Mouse (Mus musculus) hindbrain, postnatal 0 days (tissue): Measurements from ENCODE around the gene Wrb. TPM values are rescaled to one million over a fixed set of nuclear protein-coding genes. Genes with fewer than 3 reads are reported as not detected.

ENCODE experiments used
- ATAC-seq: fragments of 200-750 bp; cut with Nextera tagmentation; 2 replicates; pipeline ENCODE4 v1.8.0; 2017; ENCODE audit warnings: mild to moderate bottlenecking, moderate TSS enrichment, moderate library complexity
- DNase-seq: peaks from one replicate; pipeline ENCODE4 v3.0.0-alpha.2; 2015; ENCODE audit warnings: low spot score
- H3K27ac ChIP-seq: fragments of 300-500 bp; sonication (generic); 2 replicates; pipeline ENCODE4 v1.5.1; 2014; ENCODE audit warnings: mild to moderate bottlenecking
- H3K27me3 ChIP-seq: fragments of 300-500 bp; sonication (generic); 2 replicates; pipeline ENCODE4 v1.6.1; 2014; ENCODE audit warnings: low read length, mixed read lengths; ENCODE audit not compliant: insufficient read depth
- H3K36me3 ChIP-seq: fragments of 300-500 bp; sonication (generic); 2 replicates; pipeline ENCODE4 v1.6.1; 2014; ENCODE audit warnings: low read length, mixed read lengths; ENCODE audit not compliant: insufficient read depth
- H3K4me1 ChIP-seq: fragments of 300-500 bp; sonication (generic); 2 replicates; pipeline ENCODE4 v1.6.1; 2014; ENCODE audit warnings: antibody characterized with exemption, low read length, mixed read lengths; ENCODE audit not compliant: insufficient read depth
- H3K4me2 ChIP-seq: fragments of 300-500 bp; sonication (generic); 2 replicates; pipeline ENCODE4 v1.6.1; 2014; ENCODE audit warnings: low read depth, mild to moderate bottlenecking, low read length, moderate library complexity, mixed read lengths
- H3K4me3 ChIP-seq: fragments of 300-500 bp; sonication (generic); 2 replicates; pipeline ENCODE4 v1.5.1; 2014; ENCODE audit warnings: low read length
- H3K9ac ChIP-seq: fragments of 300-500 bp; sonication (generic); replicated peaks from 2 replicates; pipeline ENCODE4 v1.6.1; 2014; ENCODE audit warnings: mild to moderate bottlenecking, low read length, moderate library complexity, mixed read lengths
- H3K9me3 ChIP-seq: fragments of 300-500 bp; sonication (generic); 2 replicates; pipeline ENCODE4 v1.6.1; 2016; ENCODE audit warnings: low read length, mixed read lengths
- CTCF ChIP-seq: IDR thresholded peaks from 2 replicates; pipeline ENCODE4 v1.5.1; 2016; ENCODE audit warnings: antibody characterized with exemption, control low read depth, low read depth
- WGBS: fragments of 180-500 bp; shearing (Covaris S2); extraction: QIAGEN DNeasy Blood & Tissue Kit; methylation state at CpG from one replicate; pipeline ENCODE4 v1.1.7; 2014; 5-methylcytosine and 5-hydroxymethylcytosine counted together
- polyA plus RNA-seq: library from polyadenylated mRNA; unstranded; fragments of >200 nt; fragmentation: Nextera tagmentation; extraction: Ambion mirVana; gene quantifications from 2 replicates; pipeline ENCODE4 v1.2.1, GENCODE M21; 2015
- total RNA-seq: library from RNA; depleted of rRNA; stranded (reverse); fragments of >200 nt; gene quantifications from 2 replicates; pipeline ENCODE4 v1.2.3, GENCODE M21; 2014

The Wrb gene
- total and polyA plus RNA-seq, 2 experiments from 2014 or later = 154 to 196 TPM

DNA sequence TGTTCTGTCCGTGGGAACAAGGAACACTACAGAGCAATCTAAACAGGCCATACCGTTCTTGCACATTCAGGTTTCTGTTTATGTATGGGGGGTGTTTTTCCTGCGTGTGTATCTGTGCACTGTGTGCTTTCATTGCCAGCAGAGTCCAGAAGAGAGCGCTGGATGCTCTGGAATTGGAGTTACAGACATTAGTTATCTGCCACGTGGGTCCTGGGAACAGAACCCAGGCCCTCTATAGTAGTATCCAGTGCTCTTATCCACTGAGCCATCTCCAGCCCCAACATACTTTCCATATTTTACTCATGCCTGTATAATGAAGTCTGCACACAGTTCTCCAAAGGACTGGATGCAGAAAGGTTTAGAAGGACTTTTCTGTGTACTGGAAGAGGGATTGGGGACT is 607 bp downstream of the Wrb start:
- Histone ChIP-seq H3K4me3 (peak overlapping the region; percentile 88), H3K4me1 (0 out of 2 replicates have a peak, but pooled peaks cover 7% of the 10 kb centered on the region), H3K36me3 (no peaks in the 10 kb centered on the region), H3K9me3 (no peaks in the 10 kb centered on the region), H3K4me2 (peak overlapping the region; percentile 84), H3K27ac (peak overlapping the region; percentile 76), H3K27me3 (no peaks in the 10 kb centered on the region), H3K9ac (peak overlapping the region; percentile 75)
- DNase-seq (peak; percentile 34), ATAC-seq (peak; percentile 9; the same call in 1 of the 2 replicates)
- TF ChIP-seq CTCF = no peak; the same call in 1 of the 2 replicates
- 0% methylated on average over 5 of the region's 5 CpGs for WGBS

GRCm38 (mm10) chr16:96148834-96149233 is 3.6 kb downstream of the Wrb start:
- no peaks in the 10 kb centered on the region for H3K27me3 ChIP-seq
- no peaks in the 10 kb centered on the region for H3K9me3 ChIP-seq
- WGBS = 82% methylated on average over 6 of the region's 6 CpGs
- no peak overlapping the region for H3K4me3 ChIP-seq
- peaks cover 16% of the 10 kb centered on the region; the same call in 1 of the 2 replicates for H3K36me3 ChIP-seq
- no peak for DNase-seq
- no peak for ATAC-seq
- no peak for TF ChIP-seq CTCF
- no peak overlapping the region for H3K9ac ChIP-seq
- no peak overlapping the region for H3K27ac ChIP-seq
- H3K4me2 ChIP-seq = no peak overlapping the region
- 0 out of 2 replicates have a peak, but pooled peaks cover 7% of the 10 kb centered on the region for H3K4me1 ChIP-seq

DNA sequence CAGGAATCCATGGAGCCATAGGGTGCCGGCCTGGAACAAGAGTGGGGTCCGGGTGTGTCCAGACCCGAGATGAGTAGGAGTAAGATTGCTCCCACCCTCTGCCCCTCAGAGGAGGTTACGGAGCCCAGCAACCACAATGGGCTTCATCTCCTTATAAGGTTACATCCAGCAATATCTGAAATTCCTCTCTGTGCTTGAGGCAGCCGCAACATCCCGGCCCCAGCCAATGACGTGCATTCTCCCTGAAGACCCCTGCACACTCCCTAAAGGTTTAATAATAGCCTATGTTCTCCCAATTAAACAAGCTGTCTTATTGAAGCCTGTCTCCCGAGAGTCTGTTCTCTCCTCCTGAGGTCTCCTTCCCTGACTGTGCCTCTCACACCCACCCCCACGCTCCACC is 4.1 kb downstream of the Wrb start:
- peaks cover 16% of the 10 kb centered on the region; the same call in 1 of the 2 replicates for H3K36me3 ChIP-seq

DNA sequence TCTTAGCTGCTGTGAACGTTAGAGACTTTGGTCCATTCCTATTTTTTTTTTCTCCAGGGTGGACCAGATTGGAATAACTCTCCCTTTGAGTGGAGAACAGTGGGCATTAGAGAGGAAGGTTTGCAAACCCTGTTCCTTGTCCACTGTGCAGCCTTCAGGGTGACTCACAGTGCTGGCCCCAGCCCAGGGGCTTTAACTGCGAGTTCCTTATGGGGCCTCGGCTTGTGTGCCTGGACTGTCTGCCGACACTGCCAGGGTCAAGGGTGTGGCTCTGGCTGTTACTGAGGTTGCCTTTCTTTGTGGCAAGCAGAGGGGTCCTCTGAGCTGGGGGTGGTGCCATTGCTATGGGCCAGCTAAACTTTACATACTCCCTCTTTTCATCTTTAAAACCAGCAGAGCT is 5.8 kb downstream of the Wrb start:
- no peak overlapping the region for H3K4me2 ChIP-seq
- no peak overlapping the region for H3K4me3 ChIP-seq
- no peak overlapping the region for H3K27ac ChIP-seq
- peaks cover 16% of the 10 kb centered on the region; the same call in 1 of the 2 replicates for H3K36me3 ChIP-seq
- H3K27me3 ChIP-seq = no peaks in the 10 kb centered on the region
- 65% methylated on average over 4 of the region's 4 CpGs for WGBS
- H3K9ac ChIP-seq = no peak overlapping the region
- DNase-seq (no peak), ATAC-seq (no peak)
- 0 out of 2 replicates have a peak, but pooled peaks cover 6% of the 10 kb centered on the region for H3K4me1 ChIP-seq
- no peak for TF ChIP-seq CTCF
- no peaks in the 10 kb centered on the region for H3K9me3 ChIP-seq

More for the DNA sequence above, 4.1 kb downstream of the Wrb start:
- 0 out of 2 replicates have a peak, but pooled peaks cover 7% of the 10 kb centered on the region for H3K4me1 ChIP-seq
- H3K4me3 ChIP-seq = no peak overlapping the region
- no peak for TF ChIP-seq CTCF
- no peaks in the 10 kb centered on the region for H3K9me3 ChIP-seq
- 79% methylated on average over 9 of the region's 9 CpGs for WGBS
- H3K4me2 ChIP-seq = no peak overlapping the region
- DNase-seq = no peak
- H3K9ac ChIP-seq = 0 out of 2 replicates have a peak overlapping the region, but pooled peaks have one; percentile 24
- ATAC-seq = no peak
- no peaks in the 10 kb centered on the region for H3K27me3 ChIP-seq
- no peak overlapping the region for H3K27ac ChIP-seq

- no peak overlapping the region for H3K27ac ChIP-seq
- H3K9ac ChIP-seq = no peak overlapping the region
- TF ChIP-seq CTCF = peak; percentile 94
- peaks cover 16% of the 10 kb centered on the region; the same call in 1 of the 2 replicates for H3K36me3 ChIP-seq
- H3K4me3 ChIP-seq = no peak overlapping the region
- H3K9me3 ChIP-seq = no peaks in the 10 kb centered on the region
- H3K4me1 ChIP-seq = 0 out of 2 replicates have a peak, but pooled peaks cover under 1% of the 10 kb centered on the region
- H3K4me2 ChIP-seq = no peak overlapping the region
- DNase-seq (peak; percentile 79), ATAC-seq (peak; percentile 61)
- 18% methylated on average over 9 of the region's 9 CpGs for WGBS
- no peaks in the 10 kb centered on the region for H3K27me3 ChIP-seq
Observed at GRCm38 (mm10) chr16:96151551-96151950, 6.3 kb downstream of the Wrb start.

DNA sequence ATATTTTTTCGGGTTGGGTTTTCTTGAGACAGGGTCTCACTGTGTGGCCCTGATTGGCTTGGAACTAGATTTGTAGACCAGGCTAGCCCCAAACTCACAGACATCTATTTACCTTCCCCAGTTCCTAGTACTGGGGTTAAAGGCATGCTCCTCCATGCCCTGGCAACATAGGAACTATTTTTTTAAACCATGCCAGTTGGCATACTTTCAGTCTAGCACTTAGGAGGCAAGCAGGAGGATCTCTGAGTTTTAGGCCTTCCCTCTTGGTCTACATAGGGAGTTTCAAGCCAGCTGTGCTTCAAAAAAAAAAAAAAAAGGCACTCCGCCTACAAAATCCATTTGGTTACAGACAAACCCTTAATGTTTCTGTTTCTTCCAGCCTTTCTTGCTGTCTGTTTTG is 9.3 kb downstream of the Wrb start:
- ATAC-seq = no peak
- 98% methylated on average over 2 of the region's 2 CpGs for WGBS
- H3K4me1 ChIP-seq = no peaks in the 10 kb centered on the region
- no peaks in the 10 kb centered on the region for H3K9me3 ChIP-seq
- no peak overlapping the region for H3K4me2 ChIP-seq
- no peaks in the 10 kb centered on the region for H3K27me3 ChIP-seq
- H3K9ac ChIP-seq = no peak overlapping the region
- no peak overlapping the region for H3K4me3 ChIP-seq
- no peak overlapping the region for H3K27ac ChIP-seq
- TF ChIP-seq CTCF = no peak
- no peak for DNase-seq
- H3K36me3 ChIP-seq = peaks cover 16% of the 10 kb centered on the region; the same call in 1 of the 2 replicates

- Histone ChIP-seq H3K9ac (no peak overlapping the region), H3K9me3 (no peaks in the 10 kb centered on the region), H3K4me3 (no peak overlapping the region), H3K27me3 (no peaks in the 10 kb centered on the region), H3K4me2 (no peak overlapping the region), H3K4me1 (no peaks in the 10 kb centered on the region), H3K27ac (no peak overlapping the region), H3K36me3 (peaks cover 16% of the 10 kb centered on the region; the same call in 1 of the 2 replicates)
- 75% methylated on average over 8 of the region's 8 CpGs for WGBS
- TF ChIP-seq CTCF = no peak
- no peak for DNase-seq
- ATAC-seq = no peak
Observed at GRCm38 (mm10) chr16:96156019-96156418, 10.8 kb downstream of the Wrb start.
